18 mouse cellular contexts compared by ENCODE assay signal in genomic region chr15:30964865-30965679, GRCm38 (mm10).
"Had no signal": no experiment of that assay in that cellular context is flagged by ENCODE, and none has a peak within 500 bp of the region (broad histone marks: within the 10 kb centered on the region; RNA-seq: fewer than 3 reads in every experiment).

No protein-coding gene starts in this region.

- H3K27me3 ChIP-seq: neural tube, embryonic 13.5 days; neural tube, embryonic 15.5 days had no signal

- H3K9me3 ChIP-seq: midbrain, embryonic 10.5 days; neural tube, embryonic 13.5 days; neural tube, embryonic 15.5 days had no signal

- H3K9ac ChIP-seq: lung, embryonic 14.5 days; neural tube, embryonic 13.5 days; neural tube, embryonic 15.5 days had no signal

- DNase-seq: lung, adult 18-20 months; lung, embryonic 14.5 days; lung, postnatal 10 days; lung, postnatal 4 days; midbrain, embryonic 14.5 days; retina, postnatal 1 day; right cerebral cortex, adult 18-20 months; right cerebral cortex, postnatal 25 days; right cerebral cortex, postnatal 4 days; spleen, adult 18-20 months; thymus, adult 18-20 months; thymus, postnatal 14 days; thymus, postnatal 4 days had no signal

- H3K4me3 ChIP-seq: midbrain, embryonic 10.5 days; myocyte; neural tube, embryonic 13.5 days; neural tube, embryonic 15.5 days had no signal

- H3K27ac ChIP-seq: midbrain, embryonic 10.5 days; neural tube, embryonic 13.5 days; neural tube, embryonic 15.5 days had no signal

- H3K36me3 ChIP-seq: midbrain, embryonic 10.5 days; neural tube, embryonic 13.5 days; neural tube, embryonic 15.5 days had no signal

- H3K4me1 ChIP-seq: midbrain, embryonic 10.5 days; neural tube, embryonic 13.5 days; neural tube, embryonic 15.5 days had no signal

- H3K4me2 ChIP-seq: lung, embryonic 14.5 days; neural tube, embryonic 13.5 days; neural tube, embryonic 15.5 days had no signal

- ATAC-seq: midbrain, embryonic 16.5 days had no signal
